Mouse (Mus musculus): ENCODE results near the gene Ybx2.
A peak's percentile ranks its signal among the peaks of the same experiment; 100 is the strongest.

Gene Ybx2

GRCm38 (mm10) chr11:69915667-69916627 lies 19.6 kb upstream of the Ybx2 start:
- DNase-seq = peak; percentile 90

- peak; percentile 91 for DNase-seq
Observed at GRCm38 (mm10) chr11:69916652-69917378, 18.8 kb upstream of the Ybx2 start.

DNA sequence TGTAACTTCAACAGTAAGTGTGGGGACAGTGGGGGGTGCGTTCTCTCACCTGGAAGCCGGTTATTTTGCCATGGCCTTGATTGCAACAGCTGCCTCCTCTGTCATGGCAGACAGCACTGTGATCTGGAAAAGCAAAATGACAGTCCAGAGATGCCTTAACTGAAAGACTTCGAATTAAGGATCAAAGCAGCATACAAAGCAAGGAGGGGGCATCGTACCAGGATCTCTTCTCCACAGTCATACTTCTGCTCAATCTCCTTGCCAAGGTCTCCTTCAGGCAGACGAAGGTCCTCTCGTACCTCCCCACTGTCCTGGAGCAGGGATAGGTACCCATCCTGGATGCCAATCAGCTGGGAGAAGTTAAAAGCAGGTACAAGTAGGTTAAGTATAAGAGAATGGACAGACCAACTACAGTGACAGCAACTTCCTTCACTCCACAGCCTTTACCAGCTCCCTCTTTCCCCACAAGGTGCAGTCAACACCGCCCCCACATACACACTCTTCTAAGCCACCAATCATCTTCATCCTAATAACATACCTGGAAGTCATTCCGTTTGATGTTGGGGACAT lies 18.1 kb upstream of the Ybx2 start:
- peak; percentile 76 for DNase-seq

DNA sequence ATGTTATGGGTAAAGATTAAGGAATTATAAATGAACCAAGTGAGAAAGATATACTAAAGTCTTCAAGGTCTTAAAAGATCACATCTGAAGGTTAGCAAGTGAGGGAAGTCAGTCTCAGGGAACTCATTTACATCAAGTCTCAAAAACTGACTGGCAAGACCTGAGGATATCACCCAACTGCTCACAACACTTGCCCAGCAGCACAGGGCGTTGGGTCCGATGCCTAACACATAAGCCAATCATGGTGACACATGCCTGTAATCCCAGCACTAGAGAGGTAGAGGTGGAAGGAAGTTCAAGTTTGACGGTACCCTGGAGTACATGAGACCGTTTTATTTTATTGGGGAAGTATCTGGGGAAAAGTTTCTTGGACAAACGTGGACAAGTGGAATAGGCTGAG lies 17.5 kb upstream of the Ybx2 start:
- no peak for DNase-seq

DNA sequence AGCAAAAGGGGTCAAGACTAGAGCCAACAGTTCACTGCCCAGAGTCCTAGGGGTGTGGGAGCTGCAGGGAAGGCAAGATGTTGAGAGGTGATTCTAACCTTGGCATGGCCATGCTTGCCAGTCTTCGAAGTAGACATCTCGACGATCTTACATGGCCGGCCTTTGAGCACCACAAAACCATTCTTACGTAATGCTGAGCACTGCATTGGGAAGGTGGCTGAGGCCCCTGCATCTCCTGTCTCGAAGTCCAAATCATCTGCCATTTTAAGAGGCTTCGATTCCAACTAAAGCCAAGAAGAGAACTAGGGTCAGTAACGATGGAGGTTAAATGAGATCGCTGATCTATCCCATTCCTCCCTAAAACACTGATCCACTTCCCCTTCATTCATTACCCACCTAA lies 16.5 kb upstream of the Ybx2 start:
- DNase-seq = peak; percentile 90

- DNase-seq = peak; percentile 99
Observed at GRCm38 (mm10) chr11:69919661-69920265, 15.8 kb upstream of the Ybx2 start.

DNA sequence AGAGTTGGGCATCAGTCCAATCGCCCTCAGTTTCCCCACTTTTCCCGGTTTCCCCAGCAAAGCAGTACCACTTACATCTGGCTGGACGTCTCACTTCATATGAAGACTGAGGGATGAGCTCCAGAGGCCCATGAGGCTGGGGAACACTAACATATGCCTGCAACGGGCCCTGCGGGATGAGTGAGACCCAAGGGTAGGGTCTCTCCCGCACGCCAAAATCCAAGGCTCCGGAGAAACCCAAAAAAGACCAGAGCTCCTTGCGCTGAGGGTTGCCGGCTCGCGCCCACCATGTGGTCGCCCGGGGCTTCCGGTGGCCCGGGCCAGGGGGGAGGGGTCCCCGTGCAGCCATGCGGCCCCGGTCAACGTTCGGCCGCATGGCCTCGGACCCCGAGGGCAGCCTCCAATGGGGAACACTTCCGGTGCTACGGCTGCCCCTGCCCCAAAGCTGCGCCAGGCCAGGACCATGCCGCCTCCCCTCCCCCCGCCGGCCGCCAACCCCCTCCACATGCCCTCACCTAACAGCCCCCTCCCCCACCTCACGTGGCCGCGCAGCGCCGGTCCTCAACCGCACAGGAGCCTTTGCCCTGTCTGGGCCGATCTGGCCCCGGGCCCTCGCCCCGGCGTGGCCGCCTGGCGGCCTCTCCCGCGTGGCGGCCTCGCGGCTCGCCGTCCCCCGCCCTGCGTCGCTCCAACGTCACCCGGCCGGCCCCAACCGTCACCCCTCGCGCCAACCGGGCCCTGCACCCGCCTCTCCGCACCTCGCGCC lies 15.1 kb upstream of the Ybx2 start:
- DNase-seq = peak; percentile 98

DNA sequence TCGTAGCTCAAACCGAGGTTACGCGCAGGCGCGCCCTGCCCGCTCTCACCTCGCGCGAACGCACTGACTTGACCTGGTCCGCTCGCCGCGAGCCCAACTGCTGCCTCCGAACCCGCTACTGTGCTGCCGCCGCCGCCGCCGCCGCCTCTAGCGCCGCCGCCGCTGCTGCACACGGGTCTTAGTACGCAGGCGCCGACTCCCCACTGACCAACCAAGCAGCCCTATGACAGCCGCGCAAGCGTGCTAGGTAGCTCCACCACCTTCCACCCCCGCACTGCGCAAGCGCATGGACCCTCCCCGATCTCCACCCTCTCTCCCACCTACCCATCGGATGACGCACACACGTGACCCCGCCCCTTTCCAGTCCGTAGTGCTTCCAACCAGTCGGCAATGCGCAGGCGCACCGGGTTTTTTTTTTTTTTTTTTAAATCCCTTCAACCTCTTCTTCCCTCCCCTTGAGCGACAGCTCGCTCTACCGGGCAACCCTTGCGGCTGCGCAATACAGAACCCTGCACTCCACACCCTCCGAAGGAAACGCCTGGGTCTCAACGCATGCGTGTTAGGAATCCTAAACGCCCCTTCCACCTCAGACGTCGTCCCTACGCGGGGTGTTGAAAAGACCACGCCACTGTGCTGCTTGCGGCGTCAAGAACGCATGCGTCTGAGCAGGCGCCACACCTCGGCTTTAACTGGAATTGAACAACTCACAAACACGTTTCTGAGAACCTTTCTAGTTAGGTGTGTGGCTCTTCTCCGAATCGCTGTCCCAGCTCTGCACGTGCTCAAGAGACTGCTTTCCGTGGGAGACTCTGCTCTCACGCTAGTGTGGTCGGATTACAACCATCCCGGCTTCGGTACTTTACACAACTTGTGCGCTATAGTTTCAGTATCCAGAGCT lies 14.2 kb upstream of the Ybx2 start, which contains the start of gene Eif5a:
TSS of gene Eif5a (minus strand) at position 845 of the 898 bp plus-strand sequence.
- DNase-seq = peak; percentile 100

DNA sequence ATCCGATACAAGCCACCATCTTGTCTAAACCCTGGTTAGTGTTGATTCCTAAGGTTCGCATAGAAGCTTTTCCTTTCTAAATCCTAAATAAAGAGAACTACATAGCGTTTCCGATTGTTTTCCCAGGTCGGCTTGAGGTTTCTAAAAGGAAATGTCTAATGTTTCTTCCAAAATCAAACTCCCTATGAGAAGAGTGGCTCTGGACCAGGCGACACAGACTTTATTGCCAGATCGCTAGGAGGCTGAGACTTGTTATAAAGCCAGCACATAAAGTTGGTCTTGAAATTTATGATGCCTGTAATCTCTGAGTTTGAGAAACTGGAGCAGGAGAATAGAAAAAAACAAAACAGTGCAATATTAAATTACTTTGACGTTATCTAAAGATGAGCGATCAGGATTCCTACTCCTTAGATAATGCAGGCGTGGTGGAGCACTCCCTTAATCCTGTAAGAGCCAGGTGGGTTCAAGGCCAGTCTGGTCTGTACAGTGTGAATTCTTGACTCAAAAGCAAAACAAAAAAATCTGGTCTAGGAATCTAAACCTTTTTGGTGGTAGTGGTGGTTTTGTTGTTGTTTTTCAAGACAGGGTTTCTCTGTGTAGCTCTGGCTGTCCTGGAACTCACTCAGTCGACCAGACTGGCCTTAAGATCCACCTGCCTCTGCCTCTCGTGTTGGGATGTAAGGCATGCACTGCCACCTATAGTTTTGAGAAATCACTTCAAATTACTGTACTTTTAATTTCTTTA lies 13.4 kb upstream of the Ybx2 start:
- DNase-seq = no peak

DNA sequence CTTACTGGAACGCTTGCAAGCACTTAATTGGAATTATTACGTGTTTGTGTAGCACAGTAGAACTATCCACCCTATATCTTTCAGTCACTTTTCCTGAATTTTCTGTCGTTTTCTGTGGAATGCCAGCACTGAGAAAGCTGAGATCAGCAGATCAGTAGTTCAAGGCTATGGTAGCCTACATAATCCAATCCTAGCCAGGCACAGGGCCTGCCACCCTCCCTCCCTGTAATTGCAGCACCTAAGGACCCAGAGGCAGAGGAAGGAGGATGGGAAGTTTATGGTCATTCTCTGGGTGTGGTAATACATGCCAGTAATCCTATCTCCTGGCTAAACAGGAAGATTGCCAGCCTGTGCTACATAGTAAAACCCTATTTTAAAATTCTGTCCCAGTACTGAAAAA lies 12.8 kb upstream of the Ybx2 start:
- no peak for DNase-seq

- no peak for DNase-seq
Observed at GRCm38 (mm10) chr11:69927501-69927900, 8.1 kb upstream of the Ybx2 start.

DNA sequence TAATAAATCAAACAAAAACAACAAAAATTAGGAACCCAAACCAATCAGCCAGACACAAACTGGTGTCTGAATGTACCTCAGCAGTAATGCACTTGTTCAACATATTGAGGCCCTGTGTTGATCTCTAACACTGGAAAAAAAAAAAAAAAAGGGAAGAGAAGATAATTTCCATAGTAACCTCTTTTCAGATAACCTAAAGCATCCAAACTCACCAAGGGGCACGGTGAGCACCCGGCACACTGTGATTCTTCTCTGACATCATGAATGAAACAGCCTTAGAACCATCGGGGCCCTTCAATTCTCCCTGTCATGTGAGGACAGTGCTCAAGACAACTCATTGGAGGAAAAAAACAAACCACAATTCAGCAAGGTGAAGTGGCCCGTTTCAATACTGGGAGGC lies 5.9 kb upstream of the Ybx2 start:
- no peak for DNase-seq

DNA sequence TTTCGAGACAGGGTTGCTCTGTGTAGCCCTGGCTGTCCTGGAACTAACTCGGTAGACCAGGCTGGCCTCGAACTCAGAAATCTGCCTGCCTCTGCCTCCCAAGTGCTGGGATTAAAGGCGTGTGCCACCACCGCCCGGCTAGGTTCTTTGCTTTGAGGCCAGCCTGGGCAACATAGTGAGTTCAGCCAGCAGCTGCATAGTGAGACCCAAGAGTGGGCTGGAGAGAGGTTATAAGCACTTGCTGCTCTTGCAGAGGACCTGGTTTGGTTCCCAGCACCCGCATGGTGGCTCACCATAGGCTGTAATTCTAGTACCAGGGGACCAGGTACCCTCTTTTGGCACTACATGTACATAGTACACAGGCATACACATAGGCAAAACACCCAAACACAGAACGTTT lies 5.4 kb upstream of the Ybx2 start:
- DNase-seq = peak; percentile 84

GRCm38 (mm10) chr11:69930967-69931537 lies 4.5 kb upstream of the Ybx2 start:
- DNase-seq = peak; percentile 87

- peak; percentile 87 for DNase-seq
Observed at GRCm38 (mm10) chr11:69931769-69932168, 3.8 kb upstream of the Ybx2 start.

GRCm38 (mm10) chr11:69932254-69932653 lies 3.3 kb upstream of the Ybx2 start:
- no peak for DNase-seq

GRCm38 (mm10) chr11:69933066-69933465 lies 2.5 kb upstream of the Ybx2 start:
- DNase-seq = no peak

GRCm38 (mm10) chr11:69934169-69934568 lies 1.4 kb upstream of the Ybx2 start:
- DNase-seq = peak; percentile 98

DNA sequence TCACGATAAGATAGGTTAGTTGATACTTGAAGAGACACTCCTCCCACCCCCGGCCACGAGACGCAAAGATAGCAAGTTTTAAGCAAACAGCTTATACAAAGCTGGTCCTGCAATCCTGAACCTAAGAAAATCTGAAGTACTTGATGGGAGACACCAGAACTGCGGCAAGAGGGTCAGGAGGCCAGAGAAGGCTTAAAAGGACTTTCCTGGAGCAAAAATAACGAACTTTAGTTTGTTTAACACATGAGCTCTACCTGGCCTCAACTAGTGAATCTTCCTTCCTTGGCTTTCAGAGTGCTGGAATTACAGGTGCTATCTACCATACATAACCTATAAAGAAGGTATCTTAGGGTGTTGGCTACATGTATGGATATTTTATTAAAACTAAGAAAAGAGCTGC lies 915 bp upstream of the Ybx2 start:
- DNase-seq = no peak

- no peak for DNase-seq
Observed at GRCm38 (mm10) chr11:69936156-69936555, 560 bp downstream of the Ybx2 start.

All from heart, adult 11 months (tissue).